Mouse (Mus musculus) liver, adult 2 months (tissue): ENCODE measurements at regions not wholly inside any gene's neighbourhood (a gene's known extent, or its start where the extent isn't known, plus 50 kb on each side); places are given as distances from the start of the nearest gene placed in this dataset.

Experiments used
- CTCF ChIP-seq: fragments of 200-500 bp; IDR thresholded peaks from 2 replicates; pipeline ENCODE4 v1.5.1; 2011; ENCODE audit warnings: low read depth, low read length, control low read depth
- POLR2A ChIP-seq: fragments of 200-500 bp; IDR thresholded peaks from 2 replicates; pipeline ENCODE4 v1.6.1; 2011; ENCODE audit warnings: low read length, control low read depth; ENCODE audit not compliant: insufficient read depth; ENCODE audit errors: extremely low read depth

GRCm38 (mm10) chr13:90722599-90723532 is 182.3 kb downstream of the Atp6ap1l start:
- TF ChIP-seq POLR2A (no peak), CTCF (no peak)
